Mouse (Mus musculus): ENCODE results near the gene Clec4d. TPM values are rescaled to one million over a fixed set of nuclear protein-coding genes. Genes with fewer than 3 reads are reported as not detected.

The Clec4d gene
- not detected for polyA plus RNA-seq (2017; shearing (Covaris generic))

DNA sequence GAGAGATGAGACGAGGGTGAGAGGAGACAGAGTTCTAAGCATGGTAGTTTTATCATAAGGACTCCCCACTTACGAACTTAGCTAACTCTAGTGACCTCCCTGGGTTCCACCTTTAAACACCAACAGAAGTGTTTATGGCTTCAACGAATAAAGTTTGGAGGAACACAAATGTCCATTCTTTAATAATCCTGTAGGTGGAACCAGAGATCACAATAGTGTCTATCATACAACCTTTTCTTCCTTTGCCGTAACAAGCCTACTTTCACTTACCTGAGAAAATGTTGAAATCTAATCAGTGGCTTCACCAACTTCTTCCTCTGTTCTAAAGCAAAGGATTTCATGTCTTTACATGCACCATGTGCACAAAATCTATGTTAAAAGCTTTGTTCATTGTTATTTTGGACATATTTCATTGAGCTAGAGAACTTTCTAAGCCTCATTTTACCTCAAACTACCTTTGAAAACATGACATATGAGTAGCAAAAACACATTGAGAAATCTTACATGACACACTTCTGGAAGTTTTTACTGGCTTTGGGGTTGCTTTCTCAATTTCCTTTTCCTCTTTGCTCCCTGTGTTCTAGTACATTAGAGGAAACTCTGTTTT, at the start of gene Clec4d:
Clec4d (plus strand) TSS at position 557 of the 607 bp plus-strand sequence.

DNA sequence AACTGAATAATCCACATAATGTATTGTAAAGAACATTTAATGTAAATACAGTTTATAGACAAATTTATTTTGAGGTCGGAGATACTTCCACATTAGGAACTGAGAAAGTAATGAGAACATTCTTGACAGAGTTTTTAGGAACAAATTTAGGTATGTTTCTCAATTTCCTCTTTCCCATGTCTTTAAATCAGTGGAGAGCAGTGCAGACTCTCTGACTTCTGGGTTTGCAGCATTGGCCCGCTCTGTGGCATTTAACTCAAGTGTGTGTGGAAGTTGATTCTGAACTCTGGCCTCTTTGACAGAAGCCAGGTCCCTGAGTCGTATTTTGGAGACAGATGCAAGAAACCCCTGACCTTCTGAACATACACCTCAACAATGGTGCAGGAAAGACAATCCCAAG, 32.3 kb upstream of the Clec4d start, which contains the start of gene Clec4n:
Clec4n (plus strand) TSS at position 200 of the 400 bp plus-strand sequence.

DNA sequence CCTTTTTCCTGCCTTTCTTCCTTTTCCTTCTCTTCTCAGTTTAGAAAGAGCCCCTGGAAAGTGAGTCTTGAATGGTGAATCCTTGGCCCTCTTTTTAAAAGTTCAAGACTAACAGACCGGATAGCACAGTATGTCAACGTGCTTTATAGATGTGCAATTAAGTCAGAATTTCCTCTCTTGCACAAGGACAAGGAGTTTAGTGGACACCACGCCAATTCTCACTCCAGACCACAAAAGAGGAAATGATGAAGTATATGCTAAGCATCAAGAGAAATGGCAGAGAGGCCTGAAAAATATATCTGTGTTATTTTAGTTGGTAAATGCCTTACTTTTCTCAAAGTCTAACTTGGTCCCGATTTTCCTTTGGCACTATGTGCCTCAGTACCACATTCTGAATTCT, 27.8 kb downstream of the Clec4d start, which contains the start of gene Clec4e:
Clec4e (minus strand) TSS at position 118 of the 400 bp plus-strand sequence.

DNA sequence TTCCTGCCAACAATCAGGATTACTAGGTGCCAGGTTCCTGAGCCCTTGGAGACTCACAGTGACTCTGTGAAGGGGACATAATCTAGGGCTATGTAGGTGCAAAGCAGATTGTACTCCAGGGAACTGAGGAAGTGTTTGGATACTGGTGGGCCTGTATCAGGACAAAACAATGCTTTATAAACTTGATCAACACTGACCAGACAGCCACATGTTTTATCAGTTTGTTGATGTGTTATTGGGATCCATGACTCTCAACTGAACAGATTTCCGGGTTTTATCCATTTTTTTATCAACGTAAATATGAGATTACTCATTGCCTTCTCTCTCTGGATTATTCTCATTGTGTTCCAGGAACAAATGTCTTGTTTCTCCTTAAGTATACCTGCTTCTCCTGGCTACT, 46.1 kb downstream of the Clec4d start, which contains the start of gene Vmn2r19:
Vmn2r19 (plus strand) TSS at position 301 of the 400 bp plus-strand sequence.

Other genes with a start within 250 kb of the Clec4d start
- gene Clec4b1, start 212.1 kb upstream of the Clec4d start, polyA plus RNA-seq (2017; shearing (Covaris generic)): not detected
- gene Clec4a2, start 155.7 kb upstream of the Clec4d start, polyA plus RNA-seq (2017; shearing (Covaris generic)): under 1 TPM in 1 of 2 experiments, not detected in 1; 0.76 TPM
- not detected for gene Clec4b2, start 89.2 kb upstream of the Clec4d start, polyA plus RNA-seq (2017; shearing (Covaris generic))
- 1 to 10 TPM in 1 of 2 experiments, not detected in 1; 3.3 TPM for gene Clec4n, start 32.3 kb upstream of the Clec4d start, polyA plus RNA-seq (2017; shearing (Covaris generic))
- gene Clec4e, start 27.8 kb downstream of the Clec4d start, polyA plus RNA-seq (2017; shearing (Covaris generic)): under 1 TPM in 1 of 2 experiments, not detected in 1; 0.36 TPM
- gene Vmn2r19, start 46.2 kb downstream of the Clec4d start, polyA plus RNA-seq (2017; shearing (Covaris generic)): 1 to 10 TPM in 1 of 2 experiments, under 1 TPM in 1; 0.33 to 1.0 TPM
- under 1 TPM; 0.05 to 0.60 TPM for gene Vmn2r20, start 156.0 kb downstream of the Clec4d start, polyA plus RNA-seq (2017; shearing (Covaris generic))

Measured in inflammation-experienced regulatory T-cells (primary cell).